Mouse (Mus musculus) intestine, embryonic 14.5 days (tissue): Measurements from ENCODE around the gene Epn3. TPM values are rescaled to one million over a fixed set of nuclear protein-coding genes. Genes with fewer than 3 reads are reported as not detected.

Source experiments
- ATAC-seq: fragments of 200-750 bp; cut with Nextera tagmentation; replicated peaks from 2 replicates; pipeline ENCODE4 v1.8.0; 2017; ENCODE audit warnings: low read depth, moderate number of reproducible peaks, moderate TSS enrichment, moderate library complexity; ENCODE audit not compliant: low FRiP score, low TSS enrichment
- DNase-seq: peaks from one replicate; pipeline ENCODE4 v3.0.0-alpha.2; 2018; ENCODE audit warnings: low spot score
- H3K27ac ChIP-seq: fragments of 300-500 bp; sonication (generic); 2 replicates; pipeline ENCODE4 v1.5.1; 2014; ENCODE audit warnings: low read depth, mild to moderate bottlenecking, control low read depth
- H3K27me3 ChIP-seq: fragments of 300-500 bp; sonication (generic); replicated peaks from 2 replicates; pipeline ENCODE4 v1.6.1; 2014; ENCODE audit warnings: low read length, control low read depth; ENCODE audit not compliant: control insufficient read depth, insufficient read depth
- H3K36me3 ChIP-seq: fragments of 300-500 bp; sonication (generic); 2 replicates; pipeline ENCODE4 v1.6.1; 2014; ENCODE audit warnings: low read length, control low read depth; ENCODE audit not compliant: control insufficient read depth, insufficient read depth
- H3K4me1 ChIP-seq: fragments of 300-500 bp; sonication (generic); replicated peaks from 2 replicates; pipeline ENCODE4 v1.6.1; 2014; ENCODE audit warnings: low read length, control low read depth, mixed read lengths; ENCODE audit not compliant: control insufficient read depth, insufficient read depth
- H3K4me2 ChIP-seq: fragments of 300-500 bp; sonication (generic); 2 replicates; pipeline ENCODE4 v1.6.1; 2014; ENCODE audit warnings: low read length
- H3K4me3 ChIP-seq: fragments of 300-500 bp; sonication (generic); 2 replicates; pipeline ENCODE4 v1.5.1; 2014; ENCODE audit warnings: low read depth, low read length, control low read depth, mixed read lengths
- H3K9ac ChIP-seq: fragments of 300-500 bp; sonication (generic); 2 replicates; pipeline ENCODE4 v1.6.1; 2014; ENCODE audit warnings: mild to moderate bottlenecking, low read length
- H3K9me3 ChIP-seq: fragments of 300-500 bp; sonication (generic); 2 replicates; pipeline ENCODE4 v1.6.1; 2016; ENCODE audit warnings: low read length, control low read depth; ENCODE audit not compliant: control insufficient read depth
- WGBS: fragments of 180-500 bp; shearing (Covaris S2); extraction: QIAGEN DNeasy Blood & Tissue Kit; methylation state at CpG from one replicate; pipeline ENCODE4 v1.1.7; 2014; 5-methylcytosine and 5-hydroxymethylcytosine counted together
- polyA plus RNA-seq: library from polyadenylated mRNA; unstranded; fragments of >200 nt; fragmentation: Nextera tagmentation; extraction: Ambion mirVana; gene quantifications from 2 replicates; pipeline ENCODE4 v1.2.1, GENCODE M21; 2014

The Epn3 gene
- polyA plus RNA-seq, 1 experiment from 2014 or later: 1.8 TPM

DNA sequence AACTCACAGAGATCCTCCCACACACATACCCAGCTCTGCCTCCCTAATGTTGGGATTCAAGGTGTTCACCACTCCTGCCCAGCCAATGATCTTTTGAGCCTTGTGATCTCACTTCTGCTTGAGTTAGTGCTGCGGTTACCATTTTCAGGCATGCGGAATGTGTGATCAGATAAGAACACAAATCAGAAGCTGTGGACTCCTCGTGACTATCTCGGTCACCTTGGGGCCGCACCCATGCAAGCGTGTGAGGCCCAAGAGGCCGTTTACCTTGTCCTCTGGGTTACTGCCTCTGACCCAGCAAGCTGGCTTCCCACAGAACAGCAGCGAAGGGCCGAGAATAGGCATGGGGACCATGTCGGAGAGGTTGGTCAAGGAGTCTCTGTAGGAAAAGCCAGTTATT is 9.2 kb upstream of the Epn3 start:
- no peak overlapping the region for H3K27ac ChIP-seq

DNA sequence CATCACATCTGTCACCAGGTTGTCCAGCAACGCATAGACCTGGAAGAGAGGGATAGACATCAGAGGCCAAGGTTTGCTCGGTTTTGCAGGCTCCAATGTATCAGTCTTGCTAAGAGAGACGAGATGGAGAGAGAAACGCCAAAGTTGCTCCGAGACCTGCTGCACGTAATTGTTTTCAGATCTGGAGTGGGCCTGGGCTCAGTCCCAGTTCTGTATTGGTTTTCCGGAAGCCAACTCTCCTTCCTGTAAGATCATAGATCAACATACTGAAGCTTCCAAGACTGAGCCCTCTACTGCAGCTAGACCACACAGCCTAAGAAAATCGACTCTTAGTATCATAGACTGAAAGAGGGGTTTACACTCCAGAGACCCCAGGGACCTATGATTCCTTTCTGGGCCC is 1.7 kb upstream of the Epn3 start:
- 89% methylated on average over 8 of the region's 8 CpGs for WGBS
- ATAC-seq: no peak
- H3K4me3 ChIP-seq: no peak overlapping the region
- DNase-seq: no peak
- no peak overlapping the region for H3K4me2 ChIP-seq
- H3K27me3 ChIP-seq: no peaks in the 10 kb centered on the region
- no peaks in the 10 kb centered on the region for H3K9me3 ChIP-seq
- no peak overlapping the region for H3K27ac ChIP-seq
- no peak overlapping the region for H3K9ac ChIP-seq
- H3K36me3 ChIP-seq: no peaks in the 10 kb centered on the region
- peaks cover 29% of the 10 kb centered on the region for H3K4me1 ChIP-seq

More for the DNA sequence above, 9.2 kb upstream of the Epn3 start:
- H3K27me3 ChIP-seq: no peaks in the 10 kb centered on the region
- H3K36me3 ChIP-seq: no peaks in the 10 kb centered on the region
- no peak overlapping the region for H3K4me3 ChIP-seq
- no peak overlapping the region for H3K4me2 ChIP-seq
- peaks cover 6% of the 10 kb centered on the region; the same call in 1 of the 2 replicates for H3K9me3 ChIP-seq
- no peak overlapping the region for H3K9ac ChIP-seq
- peaks cover 6% of the 10 kb centered on the region; the same call in 1 of the 2 replicates for H3K4me1 ChIP-seq
- WGBS: 72% methylated on average over 10 of the region's 10 CpGs
- DNase-seq (no peak), ATAC-seq (no peak)

- H3K27me3 ChIP-seq: no peaks in the 10 kb centered on the region
- H3K9me3 ChIP-seq: no peaks in the 10 kb centered on the region
- no peaks in the 10 kb centered on the region for H3K36me3 ChIP-seq
- peak overlapping the region; percentile 65 for H3K4me2 ChIP-seq
- H3K4me3 ChIP-seq: peak overlapping the region; percentile 28; the same call in 1 of the 2 replicates
- 12% methylated on average over 8 of the region's 8 CpGs for WGBS
- DNase-seq (no peak), ATAC-seq (no peak)
- no peak overlapping the region; the same call in 1 of the 2 replicates for H3K9ac ChIP-seq
- peaks cover 29% of the 10 kb centered on the region for H3K4me1 ChIP-seq
- 0 out of 2 replicates have a peak overlapping the region, but pooled peaks have one; percentile 5 for H3K27ac ChIP-seq
Measured at GRCm38 (mm10) chr11:94500362-94500761, 588 bp upstream of the Epn3 start.

- H3K4me1 ChIP-seq: peaks cover 29% of the 10 kb centered on the region
- H3K4me3 ChIP-seq: peak overlapping the region; percentile 28
- H3K4me2 ChIP-seq: peak overlapping the region; percentile 65
- no peaks in the 10 kb centered on the region for H3K9me3 ChIP-seq
- no peak overlapping the region for H3K27ac ChIP-seq
- WGBS: 9% methylated on average over 2 of the region's 2 CpGs
- no peaks in the 10 kb centered on the region for H3K27me3 ChIP-seq
- H3K36me3 ChIP-seq: no peaks in the 10 kb centered on the region
- H3K9ac ChIP-seq: 0 out of 2 replicates have a peak overlapping the region, but pooled peaks have one; percentile 22
- no peak for ATAC-seq
- no peak for DNase-seq
Measured at GRCm38 (mm10) chr11:94499035-94499434, 739 bp downstream of the Epn3 start.

- 21% methylated on average over 19 of the region's 19 CpGs for WGBS
- Histone ChIP-seq H3K36me3 (no peaks in the 10 kb centered on the region), H3K27ac (peak overlapping the region; percentile 33), H3K9ac (no peak overlapping the region), H3K4me2 (peak overlapping the region; percentile 65), H3K27me3 (no peaks in the 10 kb centered on the region), H3K4me1 (peaks cover 29% of the 10 kb centered on the region), H3K9me3 (no peaks in the 10 kb centered on the region), H3K4me3 (peak overlapping the region; percentile 15; the same call in 1 of the 2 replicates)
- ATAC-seq: 0 out of 2 replicates have a peak, but pooled peaks have one; percentile 29
- DNase-seq: peak; percentile 67
Measured at GRCm38 (mm10) chr11:94498093-94498996, 1.4 kb downstream of the Epn3 start.

DNA sequence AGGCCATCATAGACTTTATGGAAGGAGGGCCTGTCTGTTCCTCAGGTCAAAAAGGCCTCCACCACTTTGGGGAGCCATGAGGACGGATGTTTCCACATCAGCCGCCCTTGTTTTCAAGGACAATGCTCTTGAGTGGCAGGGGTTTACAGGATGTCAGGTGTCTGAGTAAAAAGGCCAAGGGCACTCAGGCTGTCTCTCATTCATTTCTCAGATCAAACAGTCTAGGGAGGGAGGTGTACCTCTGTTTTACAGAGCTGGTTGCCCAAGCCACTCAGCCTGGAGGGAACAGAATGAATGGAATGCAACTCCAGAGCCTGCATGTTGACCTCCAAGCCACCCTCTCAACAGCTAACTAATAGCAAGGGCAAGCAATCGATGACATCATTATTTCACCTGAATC is 4.4 kb downstream of the Epn3 start:
- no peak overlapping the region for H3K27ac ChIP-seq
- no peaks in the 10 kb centered on the region for H3K36me3 ChIP-seq
- H3K9ac ChIP-seq: no peak overlapping the region
- DNase-seq (no peak), ATAC-seq (no peak)
- peaks cover 26% of the 10 kb centered on the region for H3K4me1 ChIP-seq
- H3K4me2 ChIP-seq: no peak overlapping the region
- no peaks in the 10 kb centered on the region for H3K27me3 ChIP-seq
- no peak overlapping the region for H3K4me3 ChIP-seq
- no peaks in the 10 kb centered on the region for H3K9me3 ChIP-seq
- WGBS: 74% methylated on average over 3 of the region's 3 CpGs

GRCm38 (mm10) chr11:94491749-94492099 is 8.1 kb downstream of the Epn3 start:
- Histone ChIP-seq H3K27me3 (no peaks in the 10 kb centered on the region), H3K27ac (no peak overlapping the region), H3K36me3 (no peaks in the 10 kb centered on the region), H3K4me3 (peak overlapping the region; percentile 50), H3K9ac (no peak overlapping the region; the same call in 1 of the 2 replicates), H3K9me3 (no peaks in the 10 kb centered on the region), H3K4me2 (peak overlapping the region; percentile 80), H3K4me1 (no peaks in the 10 kb centered on the region; the same call in 1 of the 2 replicates)
- 69% methylated on average over 7 of the region's 7 CpGs for WGBS
- ATAC-seq: no peak
- DNase-seq: no peak

DNA sequence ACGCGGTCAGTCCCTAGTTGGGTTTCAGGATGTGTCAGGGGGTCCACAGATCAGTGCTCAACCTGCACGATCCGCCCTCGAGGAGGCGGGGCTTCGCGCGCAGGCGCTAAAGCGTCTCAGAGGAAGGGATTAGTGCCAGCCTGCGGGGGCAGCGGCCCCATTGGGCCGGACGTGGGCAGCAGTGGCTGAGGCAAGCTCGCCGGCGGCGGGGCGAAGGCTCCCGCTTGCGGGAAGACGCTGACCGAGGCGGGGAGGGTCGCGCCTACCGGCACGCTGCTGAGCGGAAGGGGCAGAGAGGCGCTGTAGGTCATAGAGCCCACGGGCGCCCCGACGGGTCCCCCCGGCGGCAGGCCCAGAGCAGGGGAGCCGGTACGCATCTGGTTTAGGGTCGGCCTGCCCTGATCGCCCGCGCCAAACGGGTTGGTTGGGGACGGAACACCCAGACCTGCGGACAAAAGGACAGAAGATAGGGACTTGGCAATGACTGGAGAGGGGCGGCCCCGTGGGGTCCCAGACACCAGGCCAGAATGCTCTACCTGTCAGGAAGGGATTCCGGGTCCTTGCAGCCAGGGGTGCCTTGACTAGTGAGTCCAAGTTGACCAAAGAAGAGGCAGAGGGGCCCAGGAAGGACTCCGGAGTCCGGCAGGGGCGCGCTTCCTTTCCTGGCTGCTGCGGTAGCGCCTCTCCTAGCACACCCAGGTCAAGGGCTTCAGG is 8.6 kb downstream of the Epn3 start:
- Histone ChIP-seq H3K4me1 (no peaks in the 10 kb centered on the region; the same call in 1 of the 2 replicates), H3K9ac (peak overlapping the region; percentile 52), H3K9me3 (no peaks in the 10 kb centered on the region), H3K27me3 (no peaks in the 10 kb centered on the region), H3K27ac (no peak overlapping the region), H3K36me3 (no peaks in the 10 kb centered on the region), H3K4me2 (peak overlapping the region; percentile 80), H3K4me3 (peak overlapping the region; percentile 50)
- ATAC-seq: peak; percentile 51
- WGBS: 6% methylated on average over 55 of the region's 55 CpGs
- peak; percentile 76 for DNase-seq
